Mouse (Mus musculus) hindbrain, embryonic 13.5 days (tissue): ENCODE measurements around the gene Gm498. TPM values are rescaled to one million over a fixed set of nuclear protein-coding genes. Genes with fewer than 3 reads are reported as not detected.
A peak's percentile ranks its signal among the peaks of the same experiment; 100 is the strongest.

Experiments used
- ATAC-seq: fragments of 200-750 bp; cut with Nextera tagmentation; 2 replicates; pipeline ENCODE4 v1.8.0; 2017; ENCODE audit warnings: moderate TSS enrichment; ENCODE audit not compliant: low FRiP score
- H3K27ac ChIP-seq: fragments of 300-500 bp; sonication (generic); 2 replicates; pipeline ENCODE4 v1.5.1; 2015; ENCODE audit warnings: inconsistent platforms, mild to moderate bottlenecking, moderate library complexity
- H3K27me3 ChIP-seq: fragments of 300-500 bp; sonication (generic); 2 replicates; pipeline ENCODE4 v1.6.1; 2015; ENCODE audit warnings: mild to moderate bottlenecking, inconsistent platforms
- H3K36me3 ChIP-seq: fragments of 300-500 bp; sonication (generic); 2 replicates; pipeline ENCODE4 v1.6.1; 2015; ENCODE audit warnings: mild to moderate bottlenecking, inconsistent platforms
- H3K4me1 ChIP-seq: fragments of 300-500 bp; sonication (generic); replicated peaks from 2 replicates; pipeline ENCODE4 v1.6.1; 2015; ENCODE audit warnings: inconsistent platforms
- H3K4me2 ChIP-seq: fragments of 300-500 bp; sonication (generic); 2 replicates; pipeline ENCODE4 v1.6.1; 2015; ENCODE audit warnings: inconsistent platforms, mild to moderate bottlenecking, moderate library complexity
- H3K4me3 ChIP-seq: fragments of 300-500 bp; sonication (generic); 2 replicates; pipeline ENCODE4 v1.5.1; 2015; ENCODE audit warnings: mild to moderate bottlenecking, inconsistent platforms
- H3K9ac ChIP-seq: fragments of 300-500 bp; sonication (generic); 2 replicates; pipeline ENCODE4 v1.6.1; 2015; ENCODE audit warnings: mild to moderate bottlenecking, inconsistent platforms
- H3K9me3 ChIP-seq: fragments of 300-500 bp; sonication (generic); 2 replicates; pipeline ENCODE4 v1.6.1; 2016; ENCODE audit warnings: inconsistent platforms
- whole genome bisulfite sequencing: fragments of 180-500 bp; shearing (Covaris S2); methylation state at CpG from one replicate; pipeline ENCODE4 v1.1.7; 2015; 5-methylcytosine and 5-hydroxymethylcytosine counted together
- polyA plus RNA-seq: library from polyadenylated mRNA; unstranded; fragments of >200 nt; fragmentation: Nextera tagmentation; extraction: Ambion mirVana; gene quantifications from 2 replicates; pipeline ENCODE4 v1.2.1, GENCODE M21; 2015

Gene Gm498
- polyA plus RNA-seq, result not detected in 2 replicates

- H3K9ac ChIP-seq, result no peak within 1 kb of the TSS
- WGBS, result 88% methylated on average over 2 of the region's 2 CpGs
- H3K9me3 ChIP-seq, result 0 out of 2 replicates have a peak, but pooled peaks cover 2% of the 10 kb centered on the region
- no peak within 1 kb of the TSS for H3K4me2 ChIP-seq
- H3K36me3 ChIP-seq, result no peaks in the 10 kb centered on the region
- H3K27ac ChIP-seq, result no peak within 1 kb of the TSS
- no peaks in the 10 kb centered on the region for H3K4me1 ChIP-seq
- no peak for ATAC-seq
- H3K27me3 ChIP-seq, result no peaks in the 10 kb centered on the region
- H3K4me3 ChIP-seq, result no peak within 1 kb of the TSS
Observed at GRCm38 (mm10) chr7:143866538-143866937, at the start of gene Gm498. Gene Gm498, plus strand, starts transcription at chr7:143866838.

GRCm38 (mm10) chr7:143819201-143819600 is 47.4 kb upstream of the Gm498 start:
- peaks cover 42% of the 10 kb centered on the region for H3K36me3 ChIP-seq
- peaks cover 20% of the 10 kb centered on the region for H3K4me1 ChIP-seq
- no peaks in the 10 kb centered on the region for H3K9me3 ChIP-seq
- 85% methylated on average over 4 of the region's 4 CpGs for WGBS
- no peak overlapping the region for H3K9ac ChIP-seq
- no peak for ATAC-seq
- H3K27ac ChIP-seq, result no peak overlapping the region
- no peak overlapping the region for H3K4me2 ChIP-seq
- H3K4me3 ChIP-seq, result no peak overlapping the region
- no peaks in the 10 kb centered on the region for H3K27me3 ChIP-seq

- WGBS, result 94% methylated on average over 2 of the region's 2 CpGs
- no peak overlapping the region for H3K4me2 ChIP-seq
- no peak for ATAC-seq
- H3K9me3 ChIP-seq, result no peaks in the 10 kb centered on the region
- H3K36me3 ChIP-seq, result peaks cover 23% of the 10 kb centered on the region
- H3K4me3 ChIP-seq, result peak overlapping the region; percentile 64; the same call in 1 of the 2 replicates
- H3K4me1 ChIP-seq, result peaks cover 20% of the 10 kb centered on the region
- no peak overlapping the region for H3K27ac ChIP-seq
- H3K9ac ChIP-seq, result peak overlapping the region; percentile 19; the same call in 1 of the 2 replicates
- no peaks in the 10 kb centered on the region for H3K27me3 ChIP-seq
Observed at GRCm38 (mm10) chr7:143821241-143821640, 45.4 kb upstream of the Gm498 start.

DNA sequence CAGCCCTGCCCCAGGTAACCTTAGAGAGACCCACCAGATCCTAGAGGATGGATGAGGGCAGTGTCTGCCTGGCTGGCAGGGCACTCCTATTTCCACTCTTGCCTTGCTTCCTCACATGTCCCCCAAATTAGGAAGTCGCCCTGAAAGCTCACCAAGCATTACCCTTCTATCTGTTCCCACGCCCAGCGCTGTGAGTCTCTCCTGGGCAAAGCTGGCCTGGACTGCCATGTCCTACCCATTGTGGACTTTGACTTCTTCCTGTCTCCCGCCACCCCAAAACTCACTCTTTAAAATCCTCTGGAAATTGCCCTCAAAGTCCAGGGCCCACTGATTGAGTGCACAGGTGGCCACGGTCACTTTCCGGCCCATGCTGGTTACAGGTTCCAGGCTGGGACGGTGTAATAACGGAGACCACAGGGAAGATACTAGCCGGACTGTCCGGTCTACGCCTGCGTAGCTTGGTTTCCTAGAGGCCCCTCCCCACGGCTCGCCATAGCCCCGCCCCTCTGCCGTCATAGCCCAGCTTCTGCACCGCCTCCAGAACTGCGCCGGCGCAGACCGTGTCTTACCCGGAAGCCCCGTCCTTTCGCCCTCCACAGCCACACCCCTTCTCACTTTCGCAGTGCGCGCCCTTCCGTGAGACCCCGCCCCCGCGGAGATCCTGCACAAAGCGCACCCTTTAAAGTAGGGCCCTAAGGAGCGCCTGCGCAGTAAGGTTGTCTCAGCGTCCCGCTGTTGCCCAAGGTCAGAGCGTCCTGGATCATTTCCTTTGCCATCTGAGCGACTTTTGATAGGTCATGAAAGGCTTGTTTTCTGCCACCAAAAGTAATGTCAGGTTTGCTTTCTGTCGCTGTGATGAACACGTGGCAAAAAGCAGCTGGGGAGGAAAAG is 44.0 kb upstream of the Gm498 start, which contains the start of the genes Nadsyn1 and Dhcr7:
Gene Nadsyn1 (minus strand): TSS at position 475 of the 891 bp plus-strand sequence.
Gene Dhcr7 (plus strand): TSS at position 771 of the 891 bp plus-strand sequence.
- H3K9me3 ChIP-seq, result no peaks in the 10 kb centered on the region
- under 1% methylated on average over 40 of the region's 40 CpGs for WGBS
- peaks cover 20% of the 10 kb centered on the region for H3K4me1 ChIP-seq
- H3K27me3 ChIP-seq, result no peaks in the 10 kb centered on the region
- H3K36me3 ChIP-seq, result peaks cover 13% of the 10 kb centered on the region
- H3K9ac ChIP-seq, result peak within 1 kb of the TSS; percentile 79
- H3K4me2 ChIP-seq, result peak within 1 kb of the TSS; percentile 79
- peak within 1 kb of the TSS; percentile 64 for H3K4me3 ChIP-seq
- H3K27ac ChIP-seq, result peak within 1 kb of the TSS; percentile 87
- peak; percentile 98 for ATAC-seq

DNA sequence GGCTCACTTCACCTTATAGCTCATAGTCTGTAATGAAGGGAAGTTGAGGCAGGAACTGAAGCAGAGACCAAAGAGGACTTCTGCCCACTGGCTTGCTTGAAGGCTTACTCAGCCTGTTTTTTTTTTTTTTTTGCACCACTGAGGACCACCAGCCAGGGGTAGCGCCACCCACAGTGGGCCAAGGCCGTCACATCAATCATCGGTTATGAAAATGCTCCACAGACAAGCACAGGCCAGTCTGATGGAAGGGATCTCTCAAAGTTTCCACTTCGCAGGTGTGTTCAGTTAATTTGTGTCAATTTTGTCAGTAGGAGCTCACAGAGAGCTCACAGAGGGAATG is 43.4 kb upstream of the Gm498 start:
- Histone ChIP-seq H3K4me2 (peak overlapping the region; percentile 79), H3K4me3 (peak overlapping the region; percentile 64), H3K9ac (peak overlapping the region; percentile 60; the same call in 1 of the 2 replicates), H3K4me1 (peaks cover 20% of the 10 kb centered on the region), H3K9me3 (no peaks in the 10 kb centered on the region), H3K27ac (peak overlapping the region; percentile 87), H3K36me3 (peaks cover 10% of the 10 kb centered on the region), H3K27me3 (no peaks in the 10 kb centered on the region)
- ATAC-seq, result peak; percentile 19
- 72% methylated on average over 4 of the region's 4 CpGs for WGBS

DNA sequence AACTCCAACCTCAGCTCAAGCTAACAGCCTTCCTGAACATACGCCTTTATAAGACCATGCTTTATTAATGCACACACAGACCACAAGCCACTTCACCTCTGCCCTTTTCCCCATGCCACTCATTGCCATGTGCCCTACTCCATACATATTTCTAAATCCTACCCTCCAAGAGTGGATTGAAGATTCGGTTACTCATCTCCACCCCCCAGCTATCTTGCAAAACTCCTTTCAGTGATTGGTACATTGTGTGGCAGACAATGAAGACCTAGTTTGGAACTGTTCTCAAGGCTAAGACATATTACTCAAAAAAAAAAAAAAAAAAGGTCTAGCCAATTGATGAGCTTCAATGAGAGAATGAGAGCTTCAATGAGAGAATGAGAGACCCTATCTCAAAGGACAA is 39.7 kb upstream of the Gm498 start:
- peaks cover 30% of the 10 kb centered on the region for H3K4me1 ChIP-seq
- H3K9ac ChIP-seq, result no peak overlapping the region
- no peaks in the 10 kb centered on the region for H3K27me3 ChIP-seq
- H3K9me3 ChIP-seq, result no peaks in the 10 kb centered on the region
- H3K4me2 ChIP-seq, result no peak overlapping the region
- 91% methylated on average over 2 of the region's 2 CpGs for WGBS
- ATAC-seq, result no peak
- H3K4me3 ChIP-seq, result no peak overlapping the region
- H3K36me3 ChIP-seq, result no peaks in the 10 kb centered on the region
- no peak overlapping the region for H3K27ac ChIP-seq

GRCm38 (mm10) chr7:143829504-143830331 is 36.9 kb upstream of the Gm498 start:
- H3K4me1 ChIP-seq, result peaks cover 49% of the 10 kb centered on the region
- H3K27me3 ChIP-seq, result no peaks in the 10 kb centered on the region
- no peaks in the 10 kb centered on the region for H3K9me3 ChIP-seq
- peak overlapping the region; percentile 90 for H3K4me2 ChIP-seq
- peak overlapping the region; percentile 63 for H3K4me3 ChIP-seq
- peaks cover 3% of the 10 kb centered on the region; the same call in 1 of the 2 replicates for H3K36me3 ChIP-seq
- peak overlapping the region; percentile 85 for H3K9ac ChIP-seq
- H3K27ac ChIP-seq, result peak overlapping the region; percentile 96
- WGBS, result under 1% methylated on average over 37 of the region's 37 CpGs
- peak; percentile 98 for ATAC-seq

GRCm38 (mm10) chr7:143830399-143830798 is 36.2 kb upstream of the Gm498 start:
- WGBS, result 15% methylated on average over 6 of the region's 6 CpGs
- peak overlapping the region; percentile 63 for H3K4me3 ChIP-seq
- ATAC-seq, result no peak; the same call in 1 of the 2 replicates
- peak overlapping the region; percentile 85 for H3K9ac ChIP-seq
- peak overlapping the region; percentile 96 for H3K27ac ChIP-seq
- H3K27me3 ChIP-seq, result no peaks in the 10 kb centered on the region
- peak overlapping the region; percentile 90 for H3K4me2 ChIP-seq
- peaks cover 3% of the 10 kb centered on the region; the same call in 1 of the 2 replicates for H3K36me3 ChIP-seq
- H3K4me1 ChIP-seq, result peaks cover 56% of the 10 kb centered on the region
- no peaks in the 10 kb centered on the region for H3K9me3 ChIP-seq

GRCm38 (mm10) chr7:143832196-143832595 is 34.4 kb upstream of the Gm498 start:
- H3K4me3 ChIP-seq, result peak overlapping the region; percentile 3; the same call in 1 of the 2 replicates
- peak overlapping the region; percentile 90 for H3K4me2 ChIP-seq
- no peak overlapping the region for H3K27ac ChIP-seq
- H3K9ac ChIP-seq, result peak overlapping the region; percentile 85; the same call in 1 of the 2 replicates
- peaks cover 7% of the 10 kb centered on the region for H3K36me3 ChIP-seq
- H3K4me1 ChIP-seq, result peaks cover 67% of the 10 kb centered on the region
- no peaks in the 10 kb centered on the region for H3K27me3 ChIP-seq
- WGBS, result 80% methylated on average over 8 of the region's 8 CpGs
- no peaks in the 10 kb centered on the region for H3K9me3 ChIP-seq
- ATAC-seq, result no peak

DNA sequence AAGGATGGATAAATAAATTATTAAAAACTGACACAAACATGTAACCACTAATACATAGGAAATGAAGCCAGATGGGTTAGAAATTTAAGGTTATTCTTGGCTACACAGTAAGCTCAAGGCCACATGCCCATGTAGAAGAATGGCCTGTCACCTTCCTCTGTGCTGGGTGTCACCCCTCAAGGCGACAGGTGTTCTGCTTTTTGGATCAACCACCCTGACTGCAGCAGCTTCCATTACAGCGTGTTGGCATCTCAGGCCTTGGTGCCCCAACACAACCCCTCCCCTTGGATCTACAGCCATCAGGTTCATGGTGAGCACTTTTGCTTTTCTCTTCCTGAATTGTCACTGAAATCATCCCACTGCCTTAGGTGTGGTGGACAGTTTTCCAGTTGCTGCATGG is 34.0 kb upstream of the Gm498 start:
- H3K4me1 ChIP-seq, result peaks cover 67% of the 10 kb centered on the region
- no peak overlapping the region for H3K27ac ChIP-seq
- peak overlapping the region; percentile 90 for H3K4me2 ChIP-seq
- peaks cover 11% of the 10 kb centered on the region for H3K36me3 ChIP-seq
- no peaks in the 10 kb centered on the region for H3K9me3 ChIP-seq
- H3K4me3 ChIP-seq, result no peak overlapping the region
- no peaks in the 10 kb centered on the region for H3K27me3 ChIP-seq
- ATAC-seq, result no peak
- WGBS, result 96% methylated on average over 2 of the region's 2 CpGs
- no peak overlapping the region for H3K9ac ChIP-seq

- Histone ChIP-seq H3K4me1 (peaks cover 67% of the 10 kb centered on the region), H3K27ac (no peak overlapping the region), H3K27me3 (no peaks in the 10 kb centered on the region), H3K4me3 (no peak overlapping the region), H3K9ac (peak overlapping the region; percentile 43; the same call in 1 of the 2 replicates), H3K9me3 (no peaks in the 10 kb centered on the region), H3K4me2 (no peak overlapping the region), H3K36me3 (peaks cover 22% of the 10 kb centered on the region)
- 81% methylated on average over 6 of the region's 6 CpGs for WGBS
- no peak for ATAC-seq
Observed at GRCm38 (mm10) chr7:143833581-143834190, 33.0 kb upstream of the Gm498 start.
